Mouse (Mus musculus) kidney, postnatal 0 days (tissue): Measurements from ENCODE around the gene Txnrd3. TPM values are rescaled to one million over a fixed set of nuclear protein-coding genes. Genes with fewer than 3 reads are reported as not detected.
A peak's percentile ranks its signal among the peaks of the same experiment; 100 is the strongest.

Experiments
- ATAC-seq: fragments of 200-750 bp; cut with Nextera tagmentation; replicated peaks from 2 replicates; pipeline ENCODE4 v1.8.0; 2017; ENCODE audit warnings: low read depth, moderate number of reproducible peaks, moderate TSS enrichment, moderate library complexity; ENCODE audit not compliant: low FRiP score
- DNase-seq: peaks from one replicate; pipeline ENCODE4 v3.0.0-alpha.2; 2016; ENCODE audit warnings: low spot score
- H3K27ac ChIP-seq: fragments of 300-500 bp; sonication (generic); 2 replicates; pipeline ENCODE4 v1.5.1; 2014; ENCODE audit warnings: mild to moderate bottlenecking
- H3K27me3 ChIP-seq: fragments of 300-500 bp; sonication (generic); 2 replicates; pipeline ENCODE4 v1.6.1; 2014; ENCODE audit warnings: low read length, mixed read lengths; ENCODE audit not compliant: insufficient read depth
- H3K36me3 ChIP-seq: fragments of 300-500 bp; sonication (generic); 2 replicates; pipeline ENCODE4 v1.6.1; 2014; ENCODE audit warnings: low read length, mixed read lengths; ENCODE audit not compliant: insufficient read depth
- H3K4me1 ChIP-seq: fragments of 300-500 bp; sonication (generic); replicated peaks from 2 replicates; pipeline ENCODE4 v1.6.1; 2014; ENCODE audit warnings: antibody characterized with exemption, low read length, mixed read lengths; ENCODE audit not compliant: insufficient read depth
- H3K4me2 ChIP-seq: fragments of 300-500 bp; sonication (generic); 2 replicates; pipeline ENCODE4 v1.6.1; 2014; ENCODE audit warnings: mild to moderate bottlenecking, low read length, moderate library complexity, mixed read lengths
- H3K4me3 ChIP-seq: fragments of 300-500 bp; sonication (generic); replicated peaks from 2 replicates; pipeline ENCODE4 v1.5.1; 2014; ENCODE audit warnings: low read depth, low read length
- H3K9ac ChIP-seq: fragments of 300-500 bp; sonication (generic); 2 replicates; pipeline ENCODE4 v1.6.1; 2014; ENCODE audit warnings: low read depth, low read length
- H3K9me3 ChIP-seq: fragments of 300-500 bp; sonication (generic); replicated peaks from 2 replicates; pipeline ENCODE4 v1.6.1; 2016; ENCODE audit warnings: low read length, inconsistent platforms, mixed read lengths
- CTCF ChIP-seq: IDR thresholded peaks from 2 replicates; pipeline ENCODE4 v1.5.1; 2016; ENCODE audit warnings: antibody characterized with exemption, low read depth, mild to moderate bottlenecking, moderate library complexity
- WGBS: fragments of 180-500 bp; shearing (Covaris S2); extraction: QIAGEN DNeasy Blood & Tissue Kit; methylation state at CpG from one replicate; pipeline ENCODE4 v1.1.7; 2014; 5-methylcytosine and 5-hydroxymethylcytosine counted together
- polyA plus RNA-seq: library from polyadenylated mRNA; unstranded; fragments of >200 nt; fragmentation: Nextera tagmentation; extraction: Ambion mirVana; gene quantifications from 2 replicates; pipeline ENCODE4 v1.2.1, GENCODE M21; 2015

Gene Txnrd3
- polyA plus RNA-seq, 1 experiment from 2014 or later: 29.2 TPM

DNA sequence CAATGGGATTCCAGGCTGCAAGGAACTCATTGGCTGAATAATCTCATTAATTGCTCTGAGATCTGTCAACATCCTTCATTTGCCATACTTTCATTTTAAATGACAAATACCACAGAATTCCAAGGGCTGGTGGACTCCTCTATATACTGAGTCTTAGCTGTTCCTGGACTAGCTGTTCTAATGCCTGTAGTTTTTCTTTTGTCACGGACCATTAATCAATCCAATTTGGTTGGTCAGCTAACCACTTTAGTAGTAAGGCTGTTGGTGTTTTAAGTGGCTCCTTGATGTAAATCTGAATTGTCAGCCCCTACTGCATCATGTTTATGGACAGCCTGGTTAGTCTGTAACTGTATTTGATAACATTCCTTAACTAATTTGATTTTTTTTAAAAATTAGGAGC lies 43.3 kb downstream of the Txnrd3 start:
- Histone ChIP-seq H3K9me3 (no peaks in the 10 kb centered on the region), H3K4me3 (no peak overlapping the region), H3K9ac (no peak overlapping the region), H3K27me3 (no peaks in the 10 kb centered on the region), H3K4me1 (no peaks in the 10 kb centered on the region), H3K4me2 (no peak overlapping the region), H3K27ac (no peak overlapping the region), H3K36me3 (no peaks in the 10 kb centered on the region)
- ATAC-seq: no peak
- 44% methylated on average over 1 of the region's 1 CpGs for WGBS
- TF ChIP-seq CTCF: no peak
- DNase-seq: peak; percentile 9

GRCm38 (mm10) chr6:89706624-89707023 lies 62.8 kb downstream of the Txnrd3 start:
- no peak for TF ChIP-seq CTCF
- 55% methylated on average over 2 of the region's 2 CpGs for WGBS
- no peak for ATAC-seq

GRCm38 (mm10) chr6:89707240-89707639 lies 63.5 kb downstream of the Txnrd3 start, which contains the start of gene Vmn1r40:
TSS of gene Vmn1r40 (plus strand) at chr6:89707540.
- 71% methylated on average over 4 of the region's 4 CpGs for WGBS
- Histone ChIP-seq H3K9me3 (no peaks in the 10 kb centered on the region), H3K4me1 (no peaks in the 10 kb centered on the region), H3K27me3 (no peaks in the 10 kb centered on the region), H3K27ac (no peak within 1 kb of the TSS), H3K4me2 (no peak within 1 kb of the TSS), H3K4me3 (no peak within 1 kb of the TSS), H3K36me3 (no peaks in the 10 kb centered on the region), H3K9ac (no peak within 1 kb of the TSS)
- ATAC-seq (no peak), DNase-seq (no peak)
- TF ChIP-seq CTCF: no peak

More at GRCm38 (mm10) chr6:89706624-89707023, 62.8 kb downstream of the Txnrd3 start:
- no peak for DNase-seq
- no peaks in the 10 kb centered on the region for H3K9me3 ChIP-seq
- no peak overlapping the region for H3K4me2 ChIP-seq
- H3K4me1 ChIP-seq: no peaks in the 10 kb centered on the region
- no peaks in the 10 kb centered on the region for H3K27me3 ChIP-seq
- H3K9ac ChIP-seq: no peak overlapping the region
- H3K36me3 ChIP-seq: no peaks in the 10 kb centered on the region
- no peak overlapping the region for H3K4me3 ChIP-seq
- H3K27ac ChIP-seq: no peak overlapping the region

DNA sequence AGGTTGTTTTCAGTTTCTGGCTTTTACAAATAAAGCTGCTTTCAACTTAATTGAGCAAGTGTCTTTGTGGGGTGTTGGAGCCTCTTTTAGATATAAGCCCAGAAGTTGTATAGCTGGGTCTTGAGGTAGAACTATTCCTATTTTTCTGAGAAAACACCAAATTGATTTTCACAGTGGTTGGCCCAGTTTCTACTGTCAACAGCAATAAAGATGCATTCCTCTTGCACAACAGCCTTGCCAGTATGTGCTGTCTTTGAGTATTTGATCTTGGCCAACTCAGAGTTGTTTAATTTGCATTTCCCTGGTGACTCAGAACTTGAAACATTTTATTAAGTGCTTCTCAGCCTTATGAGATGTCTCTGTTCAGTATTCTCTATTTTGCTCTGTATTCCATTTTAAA lies 74.3 kb downstream of the Txnrd3 start:
- H3K9me3 ChIP-seq: 0 out of 2 replicates have a peak, but pooled peaks cover 3% of the 10 kb centered on the region
- H3K36me3 ChIP-seq: no peaks in the 10 kb centered on the region
- H3K4me3 ChIP-seq: no peak overlapping the region
- no peaks in the 10 kb centered on the region for H3K4me1 ChIP-seq
- H3K27me3 ChIP-seq: no peaks in the 10 kb centered on the region
- H3K9ac ChIP-seq: no peak overlapping the region
- no peak overlapping the region for H3K4me2 ChIP-seq
- TF ChIP-seq CTCF: no peak
- DNase-seq (no peak), ATAC-seq (no peak)
- no peak overlapping the region for H3K27ac ChIP-seq

Other genes with a start within 250 kb of the Txnrd3 start
- 57.2 and 63.2 TPM in 2 replicates for gene Chchd6, start 48.3 kb upstream of the Txnrd3 start, polyA plus RNA-seq
- not detected in 2 replicates for gene Vmn1r40, start 63.6 kb downstream of the Txnrd3 start, polyA plus RNA-seq
- gene Vmn1r41, start 96.8 kb downstream of the Txnrd3 start, polyA plus RNA-seq: not detected in 2 replicates
- not detected in 2 replicates for gene Vmn1r42, start 232.4 kb downstream of the Txnrd3 start, polyA plus RNA-seq
- not detected in 2 replicates for gene Vmn1r43, start 232.4 kb downstream of the Txnrd3 start, polyA plus RNA-seq
- not detected in 2 replicates for gene Vmn1r44, start 239.7 kb downstream of the Txnrd3 start, polyA plus RNA-seq